Mouse (Mus musculus): ENCODE measurements around the gene Shf. TPM values are rescaled to one million over a fixed set of nuclear protein-coding genes. Genes with fewer than 3 reads are reported as not detected.

Shf gene
- total RNA-seq, 1 experiment, result 9.2 TPM

DNA sequence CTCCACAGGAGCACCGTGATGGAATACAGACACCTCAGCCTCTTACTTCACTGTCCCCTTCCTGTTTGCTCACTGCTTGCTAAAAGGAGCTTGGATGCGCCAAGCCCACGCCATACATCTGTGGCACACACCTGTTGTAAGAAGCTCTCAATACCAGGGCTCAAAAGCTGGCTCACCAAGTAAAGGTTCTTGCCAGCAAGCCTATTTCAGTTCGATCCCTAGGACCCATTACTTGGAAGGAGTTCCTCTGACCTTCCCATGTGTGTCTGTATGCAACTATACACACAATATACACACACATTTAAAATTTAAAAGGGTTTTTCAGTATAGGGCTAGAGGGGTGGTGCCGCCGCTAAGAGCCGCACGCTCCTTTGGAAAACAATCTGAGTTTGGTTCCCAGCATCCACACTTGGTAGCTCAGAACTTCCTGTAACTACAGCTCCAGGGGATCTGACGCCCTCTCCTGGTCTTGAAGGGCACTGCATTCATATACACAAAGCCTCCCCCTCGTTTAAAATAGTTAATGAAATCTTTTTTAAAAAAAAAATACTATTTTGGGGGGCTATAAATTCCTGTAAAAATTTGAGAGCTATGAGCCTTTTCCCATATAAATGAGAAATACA lies 3.6 kb downstream of the Shf start:
- Histone ChIP-seq H3K9ac (ENCODE audit: insufficient read depth, low read depth, low read length, poor library complexity, severe bottlenecking) (peak overlapping the region; percentile 40; the same call in 1 of the 2 replicates), H3K27ac (ENCODE audit: insufficient read depth, low read depth, low read length, poor library complexity, severe bottlenecking) (0 out of 2 replicates have a peak overlapping the region, but pooled peaks have one; percentile 18), H3K9me3 (ENCODE audit: control insufficient read depth, insufficient read depth, low read depth, low read length) (no peaks in the 10 kb centered on the region), H3K4me1 (ENCODE audit: control insufficient read depth in 2 of 2, insufficient read depth in 2 of 2, low read length in 2 of 2, poor library complexity in 1 of 2) (peaks cover 0 to 16% of the 10 kb centered on the region in 2 experiments; a peak in 2 of 4 replicates), H3K36me3 (ENCODE audit: control insufficient read depth, insufficient read depth, low read length, poor library complexity, severe bottlenecking) (peaks cover 5% of the 10 kb centered on the region; the same call in 1 of the 2 replicates), H3K4me3 (ENCODE audit: insufficient read depth in 1 of 2, low read depth in 1 of 2, low read length in 2 of 2, poor library complexity in 1 of 2, severe bottlenecking in 1 of 2) (0 out of 4 replicates have a peak overlapping the region, but pooled peaks of 1 of the 2 experiments have one; percentile 1)
- DNase-seq (ENCODE audit: low read depth, low spot score), result no peak
- in situ Hi-C loops (cut with MboI; ENCODE audit: low sequenced_read_pairs in 2 of 2, unreplicated experiment in 2 of 2), result no loop called here
- TF ChIP-seq ZNF384 (IDR thresholded peaks at IDR 0.05; ENCODE audit: low read depth, low read length) (no peak), HCFC1 (IDR thresholded peaks at IDR 0.05; ENCODE audit: borderline replicate concordance, insufficient read depth, low read length) (no peak), MAFK (IDR thresholded peaks at IDR 0.05; ENCODE audit: insufficient read depth, low read depth, low read length) (no peak), ZC3H11A (IDR thresholded peaks at IDR 0.05; ENCODE audit: borderline replicate concordance, low read depth, low read length) (no peak), CHD2 (IDR thresholded peaks at IDR 0.05; ENCODE audit: low read depth, low read length) (no peak)

DNA sequence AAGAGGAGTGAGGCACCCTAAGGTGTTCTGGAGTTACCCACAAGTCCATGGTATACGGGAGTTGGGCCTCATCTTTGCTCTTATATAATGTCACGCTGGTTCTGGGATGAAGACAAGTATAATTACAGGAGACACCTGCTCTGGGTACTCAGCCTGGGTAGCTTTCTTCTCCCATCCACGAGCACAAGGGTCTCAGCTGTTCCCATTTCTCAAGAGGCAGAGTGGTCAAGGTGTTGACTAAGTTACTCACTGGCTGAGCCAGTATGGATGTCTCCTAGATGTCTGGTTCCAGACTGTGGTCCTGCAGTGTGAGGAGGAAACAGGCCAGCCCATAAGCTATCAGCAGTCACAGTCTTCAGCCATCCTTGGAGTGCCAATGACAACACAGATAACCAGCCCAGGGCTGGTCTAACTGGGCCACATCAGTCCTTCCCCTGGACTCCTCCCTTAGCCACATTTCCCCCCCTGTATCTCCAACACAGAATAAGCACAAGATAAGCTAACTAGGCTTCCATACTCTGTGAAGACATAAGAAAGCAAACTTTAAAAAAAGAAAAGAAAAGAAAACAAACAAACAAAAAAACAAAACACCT lies 4.5 kb downstream of the Shf start:
- no peak for DNase-seq (ENCODE audit: low read depth, low spot score)
- TF ChIP-seq HCFC1 (IDR thresholded peaks at IDR 0.05; ENCODE audit: borderline replicate concordance, insufficient read depth, low read length), result no peak
- TF ChIP-seq CHD2 (IDR thresholded peaks at IDR 0.05; ENCODE audit: low read depth, low read length), result no peak
- TF ChIP-seq ZC3H11A (IDR thresholded peaks at IDR 0.05; ENCODE audit: borderline replicate concordance, low read depth, low read length), result no peak
- TF ChIP-seq MAFK (IDR thresholded peaks at IDR 0.05; ENCODE audit: insufficient read depth, low read depth, low read length), result no peak
- no peak for TF ChIP-seq ZNF384 (IDR thresholded peaks at IDR 0.05; ENCODE audit: low read depth, low read length)

DNA sequence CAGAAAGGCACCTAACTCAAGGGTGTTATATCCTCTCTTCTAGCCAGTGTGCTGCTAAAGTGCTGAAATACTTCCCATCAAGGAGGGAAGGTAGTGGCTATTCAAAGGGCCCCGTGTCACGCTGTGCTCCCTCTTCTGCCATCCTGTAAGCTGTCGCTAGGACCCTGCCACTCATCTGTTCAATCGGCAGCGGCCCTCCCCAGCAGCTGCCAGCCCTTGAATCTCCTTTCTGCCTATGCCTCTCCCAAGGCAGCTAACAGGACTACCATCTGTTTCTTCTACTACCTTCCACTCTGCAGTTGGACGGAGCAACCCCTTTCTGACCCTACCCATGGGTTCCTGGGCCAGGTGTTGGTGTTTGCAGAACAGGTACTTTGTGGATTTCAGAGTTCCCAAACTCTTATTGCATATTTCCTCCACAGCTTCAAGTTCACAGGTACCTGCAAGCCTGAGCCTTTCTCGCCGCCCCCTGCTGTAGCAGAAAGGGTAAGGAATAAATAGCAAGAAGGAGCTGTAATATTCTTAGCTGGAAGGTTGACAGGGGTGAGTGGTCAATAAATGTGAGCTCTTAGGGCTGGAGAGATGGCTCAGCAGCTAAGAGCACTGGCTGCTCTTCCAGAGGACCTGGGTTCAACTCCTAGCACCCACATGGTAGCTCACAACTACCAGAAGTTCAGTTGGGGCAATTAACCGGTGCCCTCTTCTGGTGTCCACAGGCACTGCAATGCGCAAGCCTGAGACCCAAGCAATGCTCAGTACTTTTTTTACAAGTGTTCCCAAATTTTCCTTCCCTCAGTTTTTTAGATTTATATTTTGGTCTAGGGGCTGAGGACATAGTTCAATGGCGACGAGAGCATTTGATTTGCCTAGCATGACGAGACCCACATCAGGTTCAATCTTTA lies 6.1 kb downstream of the Shf start:
- H3K4me1 ChIP-seq (ENCODE audit: control insufficient read depth in 2 of 2, insufficient read depth in 2 of 2, low read length in 2 of 2, poor library complexity in 1 of 2), result peaks cover 0 to 14% of the 10 kb centered on the region in 2 experiments; a peak in 2 of 4 replicates
- TF ChIP-seq ZNF384 (IDR thresholded peaks at IDR 0.05; ENCODE audit: low read depth, low read length) (no peak), CHD2 (IDR thresholded peaks at IDR 0.05; ENCODE audit: low read depth, low read length) (no peak), ZC3H11A (IDR thresholded peaks at IDR 0.05; ENCODE audit: borderline replicate concordance, low read depth, low read length) (no peak), HCFC1 (IDR thresholded peaks at IDR 0.05; ENCODE audit: borderline replicate concordance, insufficient read depth, low read length) (no peak), MAFK (IDR thresholded peaks at IDR 0.05; ENCODE audit: insufficient read depth, low read depth, low read length) (no peak)
- no peak overlapping the region for H3K27ac ChIP-seq (ENCODE audit: insufficient read depth, low read depth, low read length, poor library complexity, severe bottlenecking)
- no peak for DNase-seq (ENCODE audit: low read depth, low spot score)
- in situ Hi-C loops (cut with MboI; ENCODE audit: low sequenced_read_pairs in 2 of 2, unreplicated experiment in 2 of 2), result no loop called here
- H3K4me3 ChIP-seq (ENCODE audit: insufficient read depth in 1 of 2, low read depth in 1 of 2, low read length in 2 of 2, poor library complexity in 1 of 2, severe bottlenecking in 1 of 2), result no peak overlapping the region
- no peak overlapping the region for H3K9ac ChIP-seq (ENCODE audit: insufficient read depth, low read depth, low read length, poor library complexity, severe bottlenecking)
- H3K9me3 ChIP-seq (ENCODE audit: control insufficient read depth, insufficient read depth, low read depth, low read length), result no peaks in the 10 kb centered on the region
- peaks cover 5% of the 10 kb centered on the region; the same call in 1 of the 2 replicates for H3K36me3 ChIP-seq (ENCODE audit: control insufficient read depth, insufficient read depth, low read length, poor library complexity, severe bottlenecking)

More for the DNA sequence above, 4.5 kb downstream of the Shf start:
- Histone ChIP-seq H3K9ac (ENCODE audit: insufficient read depth, low read depth, low read length, poor library complexity, severe bottlenecking) (no peak overlapping the region), H3K4me3 (ENCODE audit: insufficient read depth in 1 of 2, low read depth in 1 of 2, low read length in 2 of 2, poor library complexity in 1 of 2, severe bottlenecking in 1 of 2) (no peak overlapping the region), H3K9me3 (ENCODE audit: control insufficient read depth, insufficient read depth, low read depth, low read length) (no peaks in the 10 kb centered on the region), H3K4me1 (ENCODE audit: control insufficient read depth in 2 of 2, insufficient read depth in 2 of 2, low read length in 2 of 2, poor library complexity in 1 of 2) (peaks cover 0 to 14% of the 10 kb centered on the region in 2 experiments; a peak in 2 of 4 replicates), H3K36me3 (ENCODE audit: control insufficient read depth, insufficient read depth, low read length, poor library complexity, severe bottlenecking) (peaks cover 5% of the 10 kb centered on the region; the same call in 1 of the 2 replicates), H3K27ac (ENCODE audit: insufficient read depth, low read depth, low read length, poor library complexity, severe bottlenecking) (no peak overlapping the region)
- in situ Hi-C loops (cut with MboI; ENCODE audit: low sequenced_read_pairs in 2 of 2, unreplicated experiment in 2 of 2), result no loop called here

DNA sequence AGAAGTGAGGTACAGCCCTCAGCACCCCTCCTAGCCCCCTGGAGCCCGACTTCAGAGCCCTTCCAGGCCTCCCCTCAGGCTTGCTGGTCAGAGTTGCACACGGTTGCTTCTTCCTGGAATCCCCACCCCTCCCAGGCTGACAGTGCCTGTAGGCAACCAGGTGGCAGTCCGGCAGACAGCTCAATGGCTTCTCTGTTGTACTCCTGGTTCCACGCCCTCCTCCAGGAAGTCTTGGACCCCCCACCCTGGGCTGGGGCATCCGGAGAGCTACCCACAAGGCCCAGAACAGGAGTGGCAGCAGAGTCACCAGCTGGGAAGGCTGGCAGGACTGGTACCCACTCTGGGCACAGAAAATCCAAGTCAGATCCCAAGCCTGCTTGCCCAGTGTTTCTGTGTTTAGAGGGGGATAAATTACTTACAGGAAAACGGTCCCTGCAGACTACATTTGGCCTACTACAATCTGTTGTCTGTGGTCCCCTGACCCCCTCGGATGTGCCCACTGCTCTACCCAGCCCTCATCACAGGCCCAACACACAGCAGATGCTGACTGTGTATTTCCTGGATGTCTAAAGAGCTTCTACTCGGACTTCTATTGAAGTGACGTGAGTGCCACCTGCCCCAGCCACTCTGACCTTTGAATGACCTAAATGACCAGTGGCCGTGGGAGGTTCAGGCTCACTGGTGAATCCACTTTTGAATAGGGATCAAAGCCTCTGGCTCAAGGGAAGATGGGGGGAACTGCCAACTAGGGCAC lies 6.9 kb downstream of the Shf start:
- Histone ChIP-seq H3K36me3 (ENCODE audit: control insufficient read depth, insufficient read depth, low read length, poor library complexity, severe bottlenecking) (peaks cover 5% of the 10 kb centered on the region; the same call in 1 of the 2 replicates), H3K27ac (ENCODE audit: insufficient read depth, low read depth, low read length, poor library complexity, severe bottlenecking) (no peak overlapping the region), H3K9ac (ENCODE audit: insufficient read depth, low read depth, low read length, poor library complexity, severe bottlenecking) (no peak overlapping the region), H3K4me3 (ENCODE audit: insufficient read depth in 1 of 2, low read depth in 1 of 2, low read length in 2 of 2, poor library complexity in 1 of 2, severe bottlenecking in 1 of 2) (no peak overlapping the region), H3K9me3 (ENCODE audit: control insufficient read depth, insufficient read depth, low read depth, low read length) (no peaks in the 10 kb centered on the region), H3K4me1 (ENCODE audit: control insufficient read depth in 2 of 2, insufficient read depth in 2 of 2, low read length in 2 of 2, poor library complexity in 1 of 2) (peaks cover 0 to 12% of the 10 kb centered on the region in 2 experiments; a peak in 2 of 4 replicates)
- no peak for DNase-seq (ENCODE audit: low read depth, low spot score)
- TF ChIP-seq MAFK (IDR thresholded peaks at IDR 0.05; ENCODE audit: insufficient read depth, low read depth, low read length) (no peak), CHD2 (IDR thresholded peaks at IDR 0.05; ENCODE audit: low read depth, low read length) (no peak), ZC3H11A (IDR thresholded peaks at IDR 0.05; ENCODE audit: borderline replicate concordance, low read depth, low read length) (no peak), HCFC1 (IDR thresholded peaks at IDR 0.05; ENCODE audit: borderline replicate concordance, insufficient read depth, low read length) (no peak), ZNF384 (IDR thresholded peaks at IDR 0.05; ENCODE audit: low read depth, low read length) (no peak)
- in situ Hi-C loops (cut with MboI; ENCODE audit: low sequenced_read_pairs in 2 of 2, unreplicated experiment in 2 of 2), result no loop called here

Measured in ES-E14 (cell line).